Mouse (Mus musculus) retina, postnatal 7 days (tissue): ENCODE measurements around the gene Hepacam2.
"Not testable (repeated sequence)": the region's sequence is repeated elsewhere in the genome, so short reads cannot be mapped to it uniquely, and the experiment has no call there.

Source experiments
- DNase-seq: peaks from one replicate; pipeline ENCODE4 v3.0.0-alpha.2; 2012; ENCODE audit warnings: low read depth, low spot score

Gene Hepacam2

DNA sequence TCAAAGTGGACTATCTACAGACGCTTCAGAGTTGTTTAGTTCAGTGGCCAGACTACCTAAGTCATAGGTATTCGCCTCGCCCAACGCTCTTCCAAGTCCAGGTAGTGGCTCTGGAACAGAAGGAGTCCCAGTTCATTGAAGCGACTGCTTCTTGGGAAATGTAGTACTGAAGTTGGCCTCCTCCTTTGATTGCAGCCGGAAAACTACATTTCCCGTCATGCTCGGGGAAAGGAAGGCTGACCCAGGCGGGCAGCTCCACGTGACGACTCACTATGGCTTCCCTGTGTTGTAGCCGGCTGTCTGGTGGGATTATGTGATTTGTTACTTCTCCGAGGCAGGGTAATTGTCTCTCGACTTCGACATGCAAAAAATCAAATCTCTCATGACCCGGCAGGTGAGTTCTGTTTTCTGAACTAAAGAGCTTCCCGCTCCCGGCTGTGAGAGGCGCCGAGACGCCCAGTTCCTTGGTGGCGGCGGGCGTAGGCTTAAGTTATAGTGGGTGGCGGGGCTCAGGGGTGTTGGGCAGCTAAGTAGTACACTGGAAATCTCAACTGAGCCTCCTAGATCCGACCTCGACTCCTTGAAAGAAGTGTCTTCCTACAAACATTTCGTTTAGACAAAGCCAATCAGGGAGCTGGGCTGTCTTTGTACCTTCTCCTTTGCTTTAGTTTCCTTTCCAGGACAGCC lies at the start of gene Hepacam2, which contains the start of gene Vps50:
Gene Hepacam2, minus strand, starts transcription at position 137 of the 687 bp plus-strand sequence.
Gene Vps50, plus strand, starts transcription at position 221 of the 687 bp plus-strand sequence.
- peak; percentile 90 for DNase-seq

DNA sequence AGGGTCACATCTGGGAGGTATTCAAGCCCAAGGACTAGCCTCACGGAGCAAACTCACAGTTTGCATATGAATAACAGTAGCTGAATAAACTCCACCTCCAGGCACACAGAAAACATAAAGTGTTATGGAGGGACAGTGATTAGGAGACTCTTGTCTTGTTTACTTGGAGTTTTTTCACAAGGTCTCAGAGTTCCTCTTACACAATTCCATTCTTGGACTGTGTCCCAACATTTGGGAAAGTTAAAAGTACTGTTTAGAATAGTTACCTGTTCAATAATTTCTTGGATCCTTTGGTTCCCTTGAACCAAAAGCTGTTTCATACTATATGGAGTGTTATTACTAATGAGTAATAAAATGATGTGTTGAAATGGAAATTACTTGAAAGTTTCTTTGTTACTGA lies 46.9 kb upstream of the Hepacam2 start:
- no peak for DNase-seq

DNA sequence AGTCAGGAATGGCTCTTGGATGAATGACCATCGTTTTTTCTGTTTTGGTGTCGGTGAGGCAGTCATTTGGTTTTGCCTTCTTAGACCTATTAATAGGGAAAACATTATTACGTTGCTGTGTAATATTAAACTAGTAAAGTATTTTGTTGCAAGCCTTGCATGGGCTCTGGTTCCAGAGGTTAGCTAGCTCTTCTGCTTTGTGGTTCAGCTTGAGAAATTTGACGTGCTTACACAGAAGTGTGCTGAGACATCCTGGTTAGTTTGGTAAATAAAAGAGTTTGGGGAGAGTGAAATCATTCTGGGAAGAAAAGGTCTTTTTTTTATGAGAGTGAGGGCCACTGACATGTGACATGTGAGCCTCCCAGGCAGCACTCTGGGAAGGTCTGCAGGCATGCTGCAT lies 45.8 kb upstream of the Hepacam2 start:
- DNase-seq, result no peak

DNA sequence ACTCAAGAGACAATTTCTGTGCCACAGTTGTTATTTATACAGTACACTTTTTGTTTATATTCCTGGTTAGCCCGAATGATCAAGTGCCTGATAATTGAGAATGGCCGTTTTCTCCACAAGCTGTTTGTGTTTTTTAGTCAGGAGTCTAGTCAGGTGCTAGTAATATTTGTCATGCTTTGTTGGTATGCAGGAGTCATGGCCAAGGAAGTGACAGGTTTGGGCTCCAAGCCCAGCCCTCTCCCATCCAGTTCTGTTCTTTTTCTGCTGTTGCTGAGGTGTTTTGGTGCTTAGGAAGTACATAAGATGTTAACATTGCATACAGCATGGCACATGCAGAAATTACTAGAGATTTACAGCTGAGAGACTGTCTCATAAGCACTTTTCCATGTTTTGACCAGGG lies 41.4 kb upstream of the Hepacam2 start:
- no peak for DNase-seq

DNA sequence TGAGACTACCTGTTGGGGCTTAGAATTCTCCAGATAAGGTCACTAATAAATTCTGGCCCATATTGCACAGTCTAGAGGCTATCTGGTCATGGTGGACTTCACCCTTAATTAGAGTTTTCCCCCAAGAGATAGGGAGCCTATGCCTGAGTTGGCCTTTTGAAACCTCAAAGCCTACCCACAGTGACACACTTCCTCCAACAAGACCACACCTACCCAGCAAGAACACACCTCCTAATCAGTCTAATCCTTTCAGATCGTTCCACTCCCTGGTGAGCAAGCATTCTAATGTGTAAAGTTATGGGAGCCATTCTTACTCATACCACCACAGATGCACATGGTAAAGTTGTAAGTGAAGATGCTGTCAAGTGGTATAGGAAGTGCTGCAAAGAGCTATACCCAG lies 38.0 kb upstream of the Hepacam2 start:
- no peak for DNase-seq

DNA sequence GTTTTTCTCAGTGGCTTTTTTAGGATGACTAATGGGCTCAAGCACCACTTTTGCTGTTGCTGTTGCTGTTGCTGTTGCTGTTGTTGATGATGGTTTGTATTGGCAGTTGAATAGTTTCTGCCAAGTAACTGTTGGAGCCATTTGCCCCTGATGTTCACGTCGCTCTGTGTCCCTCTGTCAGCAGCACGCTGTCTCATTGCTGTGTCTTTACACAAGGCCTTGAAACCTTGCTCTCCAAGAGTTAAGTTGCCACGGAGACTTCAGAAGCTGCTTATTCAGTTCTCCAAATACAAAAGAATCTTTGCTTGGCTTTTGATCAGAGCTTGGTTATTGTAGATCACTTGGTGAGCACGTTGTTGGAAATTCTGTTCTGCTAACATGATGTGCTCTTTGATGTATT lies 33.3 kb upstream of the Hepacam2 start:
- DNase-seq, result no peak

DNA sequence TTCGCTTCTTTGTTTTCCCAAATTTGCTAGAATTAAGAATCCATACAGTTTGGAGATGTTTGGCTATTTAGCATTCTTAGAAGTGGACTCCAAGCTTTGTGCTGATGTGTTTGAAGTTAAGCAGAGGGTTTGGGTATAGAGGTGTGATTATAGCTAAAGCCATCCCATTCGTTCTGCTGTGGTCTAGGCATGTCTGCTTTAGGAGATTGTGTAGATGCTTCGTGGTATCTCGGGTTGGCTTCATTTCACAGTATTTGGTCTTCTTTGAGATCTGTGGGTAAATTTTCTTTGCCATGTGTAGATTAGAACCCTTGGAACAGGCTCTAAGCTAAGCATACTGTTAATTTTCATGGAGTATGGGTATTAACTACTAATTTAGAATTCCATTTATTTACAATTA lies 30.1 kb upstream of the Hepacam2 start:
- no peak for DNase-seq

DNA sequence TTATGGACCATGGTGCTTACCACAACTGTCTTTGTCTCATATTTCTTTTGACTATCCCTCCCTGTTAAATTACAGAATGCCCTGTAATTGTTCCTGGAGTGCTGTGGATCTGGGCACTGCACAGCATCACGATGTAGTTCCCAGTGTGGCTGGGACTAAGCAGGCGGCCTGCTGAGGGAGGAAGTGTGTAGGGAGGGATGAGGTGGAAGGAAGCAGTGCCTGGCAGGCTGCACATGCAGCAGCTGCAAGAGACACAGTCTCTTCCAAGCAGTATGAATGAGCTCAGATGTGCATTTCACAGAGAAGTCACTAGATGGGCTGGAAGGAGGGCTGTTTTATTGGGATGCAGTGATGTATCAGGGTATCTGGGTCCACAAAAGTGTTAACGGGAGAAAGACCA lies 14.5 kb upstream of the Hepacam2 start:
- no peak for DNase-seq

DNA sequence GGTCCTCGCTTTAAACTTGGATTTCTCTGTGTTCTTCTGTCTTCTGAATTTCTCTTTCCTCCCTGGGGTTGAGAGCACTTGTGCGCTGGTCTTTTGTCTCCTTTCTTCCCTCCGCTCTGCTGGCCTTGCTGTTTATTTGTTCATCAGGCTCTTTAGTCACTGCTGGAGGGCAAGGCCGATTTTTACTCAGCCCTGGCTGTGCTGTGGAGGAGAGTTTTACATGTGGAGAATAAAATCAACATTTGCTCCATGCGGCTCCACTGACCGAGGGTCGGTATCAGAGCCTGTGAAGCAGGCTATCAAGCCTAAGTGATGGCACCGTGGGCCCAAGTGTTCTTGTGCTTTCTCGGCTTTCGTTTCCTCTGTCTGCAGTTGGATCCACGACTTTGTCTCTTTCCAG lies 13.5 kb upstream of the Hepacam2 start:
- no peak for DNase-seq

DNA sequence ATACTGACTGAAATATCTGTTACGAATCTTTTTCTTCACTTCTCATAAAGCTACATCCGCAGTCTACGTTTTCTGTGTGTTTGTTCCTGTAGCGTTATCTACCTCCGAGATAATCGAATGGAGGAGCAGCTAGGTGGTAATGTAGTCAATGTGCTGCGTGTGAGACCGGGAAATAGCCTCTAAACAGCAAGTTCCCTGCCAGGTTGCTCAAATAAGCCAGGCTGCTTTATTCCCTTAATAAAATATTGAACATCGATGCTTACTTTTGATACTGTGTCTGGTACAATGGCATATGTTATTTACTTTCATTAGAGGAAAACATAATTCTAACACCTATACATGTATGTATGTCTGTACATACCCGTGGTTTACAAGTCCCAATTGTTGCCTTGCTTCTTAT lies 13.0 kb upstream of the Hepacam2 start:
- no peak for DNase-seq

DNA sequence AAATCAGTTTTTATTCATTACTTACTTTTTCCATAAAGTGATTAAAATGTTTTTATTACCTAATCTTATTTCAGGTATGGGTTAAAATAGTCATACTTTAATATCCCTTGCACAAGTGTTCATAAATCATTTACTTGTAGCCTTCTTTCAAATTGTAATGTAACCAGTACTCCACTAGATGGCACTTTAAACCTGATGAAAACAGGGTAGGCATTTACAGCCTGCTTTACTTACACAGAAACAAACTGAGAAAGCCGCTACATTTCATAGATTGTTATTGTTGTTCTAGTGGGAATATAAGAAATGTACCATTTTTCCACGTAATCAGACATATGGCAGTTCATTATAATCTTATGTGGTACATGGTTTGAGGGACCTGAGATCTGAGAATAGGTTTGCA lies 11.7 kb upstream of the Hepacam2 start:
- DNase-seq, result peak; percentile 41

DNA sequence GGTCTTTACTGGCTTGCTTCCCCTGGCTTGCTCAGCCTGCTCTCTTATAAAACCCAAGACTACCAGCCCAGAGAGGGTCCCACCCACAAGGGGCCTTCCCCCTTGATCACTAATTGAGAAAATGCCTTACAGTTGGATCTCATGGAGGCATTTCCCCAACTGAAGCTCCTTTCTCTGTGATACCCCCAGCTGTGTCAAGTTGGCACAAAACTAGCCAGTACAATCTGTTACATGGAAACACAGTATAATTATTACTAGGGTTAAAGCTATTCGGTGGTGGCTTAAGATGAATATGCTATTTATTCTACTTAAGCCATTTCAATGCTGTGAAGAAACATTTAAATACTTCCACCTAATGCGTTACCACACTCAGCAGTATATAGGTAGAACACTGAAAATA lies 10.1 kb upstream of the Hepacam2 start:
- not testable (repeated sequence) for DNase-seq

DNA sequence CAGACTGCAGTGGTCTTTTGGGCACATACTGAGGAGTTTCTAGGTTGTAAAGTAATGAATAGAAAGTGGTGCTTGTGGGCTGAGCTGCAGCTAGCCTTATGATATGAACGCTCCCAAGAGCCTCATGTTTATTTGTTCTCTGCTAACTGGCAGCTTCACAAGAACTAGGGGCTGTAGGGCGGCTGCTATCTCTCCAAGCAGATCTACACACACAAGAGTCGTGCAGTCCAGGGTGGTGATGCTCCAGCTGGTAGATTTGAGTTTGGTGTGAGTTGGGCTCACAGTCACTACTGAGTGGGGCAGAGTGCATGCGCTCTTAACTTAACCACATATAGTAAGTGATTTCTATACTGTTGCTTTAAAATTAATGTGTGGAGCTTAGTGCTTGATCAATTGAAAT lies 9.0 kb upstream of the Hepacam2 start:
- DNase-seq, result no peak

DNA sequence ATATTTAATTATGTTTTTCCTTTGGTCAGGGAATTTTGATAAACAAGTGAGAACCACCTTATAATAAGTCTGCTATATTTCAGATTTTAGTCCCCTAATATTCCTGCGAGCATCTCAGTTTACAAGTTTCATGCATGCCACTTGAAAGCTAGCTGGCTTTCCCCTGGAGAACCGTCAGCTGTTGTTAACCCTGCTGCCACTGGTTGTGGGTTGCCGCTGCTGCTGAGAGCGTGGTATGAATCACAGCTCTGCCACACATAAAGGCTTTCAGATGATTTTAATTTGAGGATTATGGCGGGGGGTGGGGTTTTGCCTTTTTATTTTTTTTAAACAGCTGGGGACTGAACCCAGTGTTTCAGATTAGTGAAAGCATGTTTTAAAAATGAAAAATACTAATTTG lies 7.2 kb upstream of the Hepacam2 start:
- DNase-seq, result no peak

DNA sequence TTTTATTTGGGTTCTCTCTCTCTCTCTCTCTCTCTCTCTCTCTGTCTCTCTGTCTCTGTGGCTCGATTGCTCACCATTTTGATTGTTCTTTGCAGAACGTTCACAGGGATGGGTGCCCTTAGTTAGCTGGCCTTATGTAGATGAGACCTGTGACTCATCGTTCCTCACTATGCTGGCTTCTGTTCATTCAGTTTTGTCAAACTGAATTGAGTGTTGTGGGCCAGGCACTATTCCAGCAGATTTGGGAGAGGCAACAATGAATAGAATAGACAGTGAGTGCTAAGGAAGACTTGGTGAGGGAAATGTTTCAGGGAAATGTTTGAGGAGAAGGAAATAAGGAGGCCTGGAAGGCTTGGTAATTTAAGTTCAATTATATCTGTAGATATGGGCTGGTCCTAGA lies 2.2 kb upstream of the Hepacam2 start:
- DNase-seq, result no peak

DNA sequence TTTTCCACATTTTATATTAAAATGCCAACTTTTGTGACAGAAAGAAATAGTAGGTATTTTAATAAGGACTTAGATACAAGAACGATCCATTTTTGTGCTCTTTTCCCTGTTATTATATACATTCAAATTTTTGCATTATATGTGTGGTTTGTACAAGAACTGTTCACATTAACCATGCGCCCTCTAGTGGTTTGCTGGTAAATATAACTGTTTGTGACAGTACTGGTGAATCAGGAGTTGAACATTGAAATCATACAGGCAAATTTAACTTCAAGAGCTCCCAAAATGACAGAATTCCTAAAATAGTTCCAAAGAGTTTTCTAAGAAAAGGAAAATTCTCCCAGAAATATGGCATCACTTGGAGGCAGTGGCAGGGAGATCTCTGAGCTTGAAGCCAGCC lies 1.9 kb downstream of the Hepacam2 start:
- DNase-seq, result peak; percentile 32

DNA sequence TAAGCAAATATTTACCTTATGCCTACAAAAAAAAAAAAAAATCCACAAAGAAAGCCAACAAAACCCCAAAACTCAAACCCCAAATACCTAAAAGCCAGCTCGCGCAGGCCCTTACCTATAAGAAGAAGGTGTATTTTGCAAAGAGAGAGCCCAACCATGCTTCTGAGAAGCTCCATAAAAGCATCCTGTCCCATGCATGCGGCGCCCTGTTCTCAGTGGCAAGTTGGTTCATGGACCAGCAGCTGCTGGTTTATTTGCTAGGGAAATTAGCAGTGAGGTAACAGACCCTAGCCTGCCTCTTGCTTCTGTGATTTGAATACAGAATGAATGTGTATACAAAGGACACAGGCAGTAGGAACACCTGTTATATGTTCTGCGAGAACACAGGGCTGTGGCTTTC lies 3.8 kb downstream of the Hepacam2 start:
- DNase-seq, result no peak

DNA sequence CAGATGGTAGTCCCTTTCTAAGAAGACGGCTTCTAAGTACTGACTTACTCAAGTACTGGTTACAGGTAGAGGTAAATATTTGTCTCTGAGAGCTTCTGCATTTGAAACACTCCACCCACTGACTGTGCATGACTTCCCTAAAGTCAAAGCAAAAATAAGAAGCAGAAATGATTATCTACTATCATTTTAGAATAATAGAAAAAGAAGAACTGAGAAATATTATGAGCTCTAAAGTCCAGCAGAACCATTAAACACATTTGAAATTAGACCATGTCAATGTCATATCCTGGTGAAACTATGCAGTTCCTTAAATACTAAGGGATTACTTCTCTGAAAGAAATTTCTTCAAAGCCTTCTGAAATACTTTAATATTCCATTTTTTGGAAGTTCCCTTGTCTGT lies 10.7 kb downstream of the Hepacam2 start:
- no peak for DNase-seq

DNA sequence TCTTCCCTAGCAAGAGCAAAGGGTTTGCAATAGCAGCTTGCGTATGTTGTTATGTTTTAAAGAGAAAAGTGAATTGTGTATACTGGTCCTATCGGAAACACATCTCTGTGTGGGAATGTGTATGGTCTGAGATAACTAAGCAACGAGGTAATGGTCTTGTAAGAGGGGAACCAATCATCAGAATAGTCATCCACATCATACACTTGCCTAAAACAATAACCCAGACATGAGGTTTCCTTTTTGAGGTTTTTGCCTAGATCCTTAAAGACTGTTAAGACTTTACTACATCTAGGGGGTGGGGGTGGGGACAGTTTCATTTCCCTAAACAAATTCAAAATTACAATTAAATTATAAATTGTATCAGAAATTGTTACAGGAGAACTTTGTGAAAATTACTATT lies 13.0 kb downstream of the Hepacam2 start:
- DNase-seq, result no peak

DNA sequence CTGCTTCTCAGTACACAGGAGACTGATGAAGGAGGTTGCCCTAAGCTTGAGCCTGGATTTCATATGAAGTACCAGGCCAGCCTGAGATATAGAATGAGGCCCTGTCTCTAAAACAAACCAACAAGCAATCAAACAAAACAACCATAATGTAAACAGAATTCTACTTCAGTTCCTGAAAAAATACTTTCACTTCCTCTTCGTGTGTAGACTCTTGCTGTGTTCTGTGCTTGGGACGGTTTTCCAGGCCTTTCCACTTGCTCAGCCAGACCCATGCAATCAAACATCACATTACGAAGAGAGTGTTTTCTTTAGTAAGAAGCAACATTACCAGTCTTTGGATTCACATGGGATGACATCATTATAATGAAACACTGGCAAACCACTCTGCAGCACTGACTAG lies 16.4 kb downstream of the Hepacam2 start:
- DNase-seq, result no peak

DNA sequence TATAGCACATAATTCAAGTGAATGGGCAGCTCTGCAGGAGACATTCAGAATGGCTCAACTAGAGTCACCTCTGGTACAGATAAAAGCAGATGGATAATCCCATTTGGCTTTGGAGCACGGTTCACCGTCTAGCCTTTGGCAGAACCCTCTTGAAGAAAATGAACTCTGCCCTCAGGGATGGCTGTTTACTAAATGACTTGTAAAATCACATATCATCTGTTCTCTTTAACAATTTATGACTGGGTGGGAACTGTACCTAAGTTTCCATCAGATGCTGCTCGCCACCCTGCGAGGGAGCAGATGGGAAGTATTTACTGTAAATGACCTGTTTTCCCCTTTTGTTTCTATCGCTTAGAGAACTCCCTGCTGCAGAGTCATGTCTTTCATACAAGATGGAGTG lies 18.2 kb downstream of the Hepacam2 start:
- DNase-seq, result no peak

DNA sequence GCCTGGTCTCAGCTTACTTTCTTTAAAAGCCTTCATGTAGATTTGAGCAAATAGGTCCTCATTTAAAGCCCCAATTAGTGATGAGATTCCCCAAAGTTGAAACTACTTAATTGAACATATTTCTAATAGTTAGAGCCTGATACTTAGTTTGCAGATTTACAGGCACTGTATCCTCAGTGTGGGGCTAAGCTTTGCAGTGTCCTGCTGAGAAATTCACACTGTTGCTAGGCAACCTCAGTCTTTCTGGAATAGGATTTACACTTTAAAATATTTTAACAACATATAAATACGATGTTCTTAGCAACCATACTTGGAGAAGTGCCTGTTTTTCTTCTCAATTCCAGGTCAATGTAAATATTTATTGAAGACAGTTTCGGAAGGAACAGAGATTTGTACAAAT lies 21.8 kb downstream of the Hepacam2 start:
- no peak for DNase-seq

DNA sequence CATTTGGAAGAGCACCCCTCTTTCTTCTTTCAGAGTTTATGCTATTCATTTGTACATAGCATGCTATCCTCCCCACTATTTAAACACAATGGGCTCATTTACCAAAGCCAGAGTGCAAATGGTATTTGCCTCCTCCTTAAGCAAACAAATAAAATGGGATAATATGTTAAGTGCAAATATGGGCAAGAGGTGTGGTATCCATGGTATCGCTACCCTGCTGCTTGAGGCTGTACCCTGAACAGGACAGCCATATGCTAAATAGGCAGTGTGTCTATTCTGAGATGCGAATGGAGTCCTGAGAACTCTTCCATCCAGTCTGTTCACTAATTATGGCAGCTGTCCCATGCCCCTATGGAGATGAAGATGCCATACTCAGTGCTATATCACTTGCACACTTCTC lies 27.4 kb downstream of the Hepacam2 start:
- DNase-seq, result no peak

DNA sequence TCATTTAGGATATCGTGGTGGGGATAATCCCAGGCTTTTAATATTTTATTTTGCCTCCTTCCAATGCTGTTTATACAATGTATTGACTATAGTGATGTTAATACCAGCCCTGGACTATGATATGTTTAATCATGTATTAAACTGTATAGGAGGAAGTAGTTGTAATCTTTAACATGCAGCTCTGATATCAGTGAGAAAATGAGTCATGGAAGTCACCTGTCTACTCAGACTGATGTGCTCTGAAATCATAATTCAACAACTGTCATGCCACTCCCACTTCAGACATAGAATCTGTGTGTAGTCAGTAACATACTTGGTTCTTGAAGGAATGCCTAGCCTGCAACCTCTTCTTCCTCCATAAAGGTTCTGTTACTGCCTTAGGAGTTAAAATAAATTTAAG lies 29.5 kb downstream of the Hepacam2 start:
- DNase-seq, result no peak
